Mouse (Mus musculus): Measurements from ENCODE around the gene Nubpl. TPM values are rescaled to one million over a fixed set of nuclear protein-coding genes. Genes with fewer than 3 reads are reported as not detected.
"Not testable (repeated sequence)": the region's sequence is repeated elsewhere in the genome, so short reads cannot be mapped to it uniquely, and the experiment has no call there.

The Nubpl gene
- total RNA-seq, 2 experiments from 2014 or later, result 4.9 to 5.6 TPM

GRCm38 (mm10) chr12:52186205-52186793 is 88.8 kb downstream of the Nubpl start:
- DNase-seq, result no peak
- no peak overlapping the region for H3K27ac ChIP-seq
- intact Hi-C loops (cut with DNase I), result no loop called here
- H3K4me3 ChIP-seq, result no peak overlapping the region
- no peak for TF ChIP-seq CTCF (IDR thresholded peaks at IDR 0.05)

GRCm38 (mm10) chr12:52186963-52187590 is 89.5 kb downstream of the Nubpl start:
- no peak for TF ChIP-seq CTCF (IDR thresholded peaks at IDR 0.05)
- Histone ChIP-seq H3K27ac (no peak overlapping the region), H3K4me3 (no peak overlapping the region)
- no peak for DNase-seq
- intact Hi-C loops (cut with DNase I), result no loop called here

GRCm38 (mm10) chr12:52198471-52198870 is 100.9 kb downstream of the Nubpl start:
- intact Hi-C loops (cut with DNase I), result no loop called here
- no peak overlapping the region for H3K27ac ChIP-seq
- no peak overlapping the region for H3K4me3 ChIP-seq
- TF ChIP-seq CTCF (IDR thresholded peaks at IDR 0.05), result no peak
- DNase-seq, result no peak

GRCm38 (mm10) chr12:52209121-52209610 is 111.6 kb downstream of the Nubpl start:
- TF ChIP-seq CTCF (IDR thresholded peaks at IDR 0.05), result no peak
- intact Hi-C loops (cut with DNase I), result no loop called here

GRCm38 (mm10) chr12:52211144-52211543 is 113.6 kb downstream of the Nubpl start:
- Histone ChIP-seq H3K27ac (no peak overlapping the region), H3K4me3 (no peak overlapping the region)
- no peak for DNase-seq
- intact Hi-C loops (cut with DNase I), result loop anchor here (5.0 kb wide), 1 partner anchor 1801 kb away; no protein-coding TSS in a partner anchor
- no peak for TF ChIP-seq CTCF (IDR thresholded peaks at IDR 0.05)

More at GRCm38 (mm10) chr12:52209121-52209610, 111.6 kb downstream of the Nubpl start:
- no peak overlapping the region for H3K4me3 ChIP-seq
- no peak overlapping the region for H3K27ac ChIP-seq
- no peak for DNase-seq

GRCm38 (mm10) chr12:52214837-52215236 is 117.3 kb downstream of the Nubpl start:
- TF ChIP-seq CTCF (IDR thresholded peaks at IDR 0.05), result no peak
- Histone ChIP-seq H3K4me3 (no peak overlapping the region), H3K27ac (no peak overlapping the region)
- DNase-seq, result no peak
- intact Hi-C loops (cut with DNase I), result loop anchor here (5.0 kb wide), 1 partner anchor 1797 kb away; no protein-coding TSS in a partner anchor

- intact Hi-C loops (cut with DNase I), result no loop called here
- no peak overlapping the region for H3K27ac ChIP-seq
- no peak overlapping the region for H3K4me3 ChIP-seq
- DNase-seq, result no peak
- no peak for TF ChIP-seq CTCF (IDR thresholded peaks at IDR 0.05)
Measured at GRCm38 (mm10) chr12:52224954-52225353, 127.4 kb downstream of the Nubpl start.

GRCm38 (mm10) chr12:52228746-52229145 is 131.2 kb downstream of the Nubpl start:
- TF ChIP-seq CTCF (IDR thresholded peaks at IDR 0.05), result no peak
- no peak for DNase-seq
- H3K4me3 ChIP-seq, result no peak overlapping the region
- H3K27ac ChIP-seq, result no peak overlapping the region
- intact Hi-C loops (cut with DNase I), result no loop called here

GRCm38 (mm10) chr12:52231929-52232328 is 134.4 kb downstream of the Nubpl start:
- DNase-seq; H3K27ac ChIP-seq; intact Hi-C loops (cut with DNase I): not testable (repeated sequence)

GRCm38 (mm10) chr12:52242712-52243111 is 145.2 kb downstream of the Nubpl start:
- DNase-seq, result no peak
- H3K27ac ChIP-seq, result no peak overlapping the region
- intact Hi-C loops (cut with DNase I), result no loop called here
- no peak overlapping the region for H3K4me3 ChIP-seq
- no peak for TF ChIP-seq CTCF (IDR thresholded peaks at IDR 0.05)

More at GRCm38 (mm10) chr12:52231929-52232328, 134.4 kb downstream of the Nubpl start:
- not testable (repeated sequence) for H3K4me3 ChIP-seq

GRCm38 (mm10) chr12:52247438-52247837 is 149.9 kb downstream of the Nubpl start:
- intact Hi-C loops (cut with DNase I), result no loop called here
- H3K4me3 ChIP-seq, result no peak overlapping the region
- no peak for DNase-seq
- H3K27ac ChIP-seq, result no peak overlapping the region
- TF ChIP-seq CTCF (IDR thresholded peaks at IDR 0.05), result no peak

- TF ChIP-seq CTCF (IDR thresholded peaks at IDR 0.05), result no peak
- no peak overlapping the region for H3K27ac ChIP-seq
- intact Hi-C loops (cut with DNase I), result no loop called here
- no peak overlapping the region for H3K4me3 ChIP-seq
- DNase-seq, result no peak
Measured at GRCm38 (mm10) chr12:52248531-52248930, 151.0 kb downstream of the Nubpl start.

GRCm38 (mm10) chr12:52254089-52254488 is 156.6 kb downstream of the Nubpl start:
- DNase-seq, result no peak
- TF ChIP-seq CTCF (IDR thresholded peaks at IDR 0.05), result no peak
- intact Hi-C loops (cut with DNase I), result no loop called here
- no peak overlapping the region for H3K27ac ChIP-seq
- no peak overlapping the region for H3K4me3 ChIP-seq
